Mouse (Mus musculus) lung, adult 2 months (tissue): Measurements from ENCODE around the gene Pias3.
A peak's percentile ranks its signal among the peaks of the same experiment; 100 is the strongest.

Experiments used
- CTCF ChIP-seq: fragments of 200-500 bp; IDR thresholded peaks from 2 replicates; pipeline ENCODE4 v1.5.1; 2011; ENCODE audit warnings: mild to moderate bottlenecking, low read length, control low read depth; ENCODE audit not compliant: insufficient read depth
- POLR2A ChIP-seq: fragments of 200-500 bp; IDR thresholded peaks from 2 replicates; pipeline ENCODE4 v1.6.1; 2011; ENCODE audit warnings: low read depth, mild to moderate bottlenecking, control low read depth, low read length, borderline replicate concordance; ENCODE audit errors: extremely low read depth

- TF ChIP-seq POLR2A (no peak), CTCF (peak; percentile 53)
Measured at GRCm38 (mm10) chr3:96707903-96708683, 11.9 kb downstream of the Pias3 start, which contains the start of gene Nudt17.
